Mouse (Mus musculus) inflammation-experienced regulatory T-cells, adult 6 months (primary cell): ENCODE data around the gene Rps27rt. TPM values are rescaled to one million over a fixed set of nuclear protein-coding genes. Genes with fewer than 3 reads are reported as not detected.

Experiments
- polyA plus RNA-seq, 3 experiments: library from polyadenylated mRNA; unstranded; fragments of 100-300 nt; shearing (Covaris generic); gene quantifications; one replicate each; pipeline ENCODE4 v1.2.1; 2017

The Rps27rt gene
- polyA plus RNA-seq, 3 experiments from 2014 or later: 2,830 to 6,239 (median 3,618) TPM

Other genes with a start within 250 kb of the Rps27rt start
- gene Cmtm7, start 200.9 kb downstream of the Rps27rt start, polyA plus RNA-seq: 100 to 1,000 TPM in 1 of 3 experiments, 10 to 100 TPM in 2; 44.6 to 117 (median 64.8) TPM
- gene Cmtm8, start 138.6 kb downstream of the Rps27rt start, polyA plus RNA-seq: not detected
- 10 to 100 TPM; 13.0 to 20.4 (median 17.3) TPM for gene Gpd1l, start 48.8 kb downstream of the Rps27rt start, polyA plus RNA-seq
- gene Osbpl10, start 4.2 kb downstream of the Rps27rt start, polyA plus RNA-seq: not detected